Mouse (Mus musculus) heart, postnatal 0 days (tissue): Measurements from ENCODE around the gene Ier5l. TPM values are rescaled to one million over a fixed set of nuclear protein-coding genes. Genes with fewer than 3 reads are reported as not detected.
A peak's percentile ranks its signal among the peaks of the same experiment; 100 is the strongest.

Experiments
- ATAC-seq: fragments of 200-750 bp; cut with Nextera tagmentation; 2 replicates; pipeline ENCODE4 v1.8.0; 2017; ENCODE audit warnings: low read depth, moderate number of reproducible peaks, moderate library complexity; ENCODE audit not compliant: insufficient read depth
- DNase-seq: peaks from one replicate; pipeline ENCODE4 v3.0.0-alpha.2; 2016; ENCODE audit warnings: low spot score
- H3K27ac ChIP-seq: fragments of 300-500 bp; sonication (generic); 2 replicates; pipeline ENCODE4 v1.5.1; 2014; ENCODE audit warnings: low read depth, mild to moderate bottlenecking
- H3K27me3 ChIP-seq: fragments of 300-500 bp; sonication (generic); 2 replicates; pipeline ENCODE4 v1.6.1; 2014; ENCODE audit warnings: low read length, mixed read lengths; ENCODE audit not compliant: control insufficient read depth, insufficient read depth
- H3K36me3 ChIP-seq: fragments of 300-500 bp; sonication (generic); replicated peaks from 2 replicates; pipeline ENCODE4 v1.6.1; 2014; ENCODE audit warnings: low read length, mixed read lengths; ENCODE audit not compliant: control insufficient read depth, insufficient read depth
- H3K4me1 ChIP-seq: fragments of 300-500 bp; sonication (generic); 2 replicates; pipeline ENCODE4 v1.6.1; 2014; ENCODE audit warnings: antibody characterized with exemption; ENCODE audit not compliant: control insufficient read depth, insufficient read depth
- H3K4me2 ChIP-seq: fragments of 300-500 bp; sonication (generic); 2 replicates; pipeline ENCODE4 v1.6.1; 2014; ENCODE audit warnings: low read depth, mild to moderate bottlenecking, low read length, moderate library complexity
- H3K4me3 ChIP-seq: fragments of 300-500 bp; sonication (generic); 2 replicates; pipeline ENCODE4 v1.5.1; 2014; ENCODE audit warnings: low read depth, low read length
- H3K9ac ChIP-seq: fragments of 300-500 bp; sonication (generic); replicated peaks from 2 replicates; pipeline ENCODE4 v1.6.1; 2014; ENCODE audit warnings: low read depth, low read length, mixed read lengths
- H3K9me3 ChIP-seq: fragments of 300-500 bp; sonication (generic); replicated peaks from 2 replicates; pipeline ENCODE4 v1.6.1; 2016; ENCODE audit warnings: low read length; ENCODE audit not compliant: control insufficient read depth
- CTCF ChIP-seq: IDR thresholded peaks from 2 replicates; pipeline ENCODE4 v1.5.1; 2016; ENCODE audit warnings: antibody characterized with exemption, control low read depth, low read depth
- EP300 ChIP-seq: IDR thresholded peaks from 2 replicates; pipeline ENCODE4 v1.6.1; 2016; ENCODE audit warnings: antibody characterized with exemption, low read depth
- whole genome bisulfite sequencing: fragments of 180-500 bp; shearing (Covaris S2); extraction: QIAGEN DNeasy Blood & Tissue Kit; methylation state at CpG from one replicate; pipeline ENCODE4 v1.1.7; 2014; 5-methylcytosine and 5-hydroxymethylcytosine counted together
- polyA plus RNA-seq: library from polyadenylated mRNA; unstranded; fragments of >200 nt; fragmentation: Nextera tagmentation; extraction: Ambion mirVana; gene quantifications from 2 replicates; pipeline ENCODE4 v1.2.1, GENCODE M21; 2015
- total RNA-seq: library from RNA; depleted of rRNA; stranded (reverse); fragments of >200 nt; gene quantifications from 2 replicates; pipeline ENCODE4 v1.2.3, GENCODE M21; 2014; ENCODE audit warnings: low replicate concordance

The Ier5l gene
- total and polyA plus RNA-seq, 2 experiments from 2014 or later: 0.94 to 12.5 TPM

DNA sequence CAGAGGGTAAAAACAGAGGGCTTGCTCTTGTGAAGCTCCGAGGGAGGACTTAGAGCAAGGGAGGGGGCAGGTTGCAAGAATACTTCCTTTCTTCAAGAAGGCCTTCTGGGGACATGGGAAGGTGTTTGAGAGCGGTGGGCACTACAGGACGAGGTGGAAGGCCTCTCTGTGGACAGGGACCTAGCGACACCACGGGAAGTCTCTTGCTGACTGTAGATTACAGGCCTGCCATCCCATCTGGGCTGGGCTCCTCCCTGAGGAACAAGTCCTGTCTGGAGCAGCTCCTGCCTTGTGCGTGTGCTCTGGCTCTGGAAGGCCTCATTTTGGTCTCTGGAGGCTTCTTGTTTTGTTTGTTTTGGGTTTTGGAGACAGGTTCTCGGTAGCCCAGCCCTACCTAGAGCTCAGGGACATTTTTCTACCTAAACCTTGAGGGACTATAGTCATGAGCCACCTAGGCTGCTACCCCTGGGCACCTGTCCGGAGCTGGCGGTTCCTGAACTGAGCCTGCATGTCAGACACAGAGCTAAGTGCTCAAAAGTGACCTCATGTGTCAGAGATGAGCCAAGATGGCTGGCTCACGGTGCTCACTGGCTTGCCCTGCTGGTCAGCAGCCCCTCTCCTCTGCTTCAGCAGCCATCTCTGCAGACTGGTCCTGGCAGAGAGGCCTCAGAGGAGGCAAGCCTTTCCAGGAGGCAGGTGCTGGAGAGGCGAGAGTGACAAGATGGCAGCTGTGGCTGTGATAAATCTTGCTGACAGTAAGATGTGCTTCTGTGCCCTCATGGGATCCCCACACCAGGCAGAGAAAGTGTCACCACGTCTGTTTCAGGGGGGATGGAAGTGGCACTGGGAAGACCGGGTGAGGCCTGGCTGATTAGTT is 17.7 kb downstream of the Ier5l start:
- no peak overlapping the region for H3K4me3 ChIP-seq
- no peaks in the 10 kb centered on the region for H3K27me3 ChIP-seq
- ATAC-seq: peak; percentile 21; the same call in 1 of the 2 replicates
- H3K9me3 ChIP-seq: no peaks in the 10 kb centered on the region
- no peak overlapping the region for H3K4me2 ChIP-seq
- TF ChIP-seq CTCF: no peak
- H3K27ac ChIP-seq: peak overlapping the region; percentile 32; the same call in 1 of the 2 replicates
- WGBS: 49% methylated on average over 13 of the region's 13 CpGs
- DNase-seq: no peak
- peaks cover 16% of the 10 kb centered on the region for H3K4me1 ChIP-seq
- H3K9ac ChIP-seq: no peak overlapping the region
- H3K36me3 ChIP-seq: no peaks in the 10 kb centered on the region

DNA sequence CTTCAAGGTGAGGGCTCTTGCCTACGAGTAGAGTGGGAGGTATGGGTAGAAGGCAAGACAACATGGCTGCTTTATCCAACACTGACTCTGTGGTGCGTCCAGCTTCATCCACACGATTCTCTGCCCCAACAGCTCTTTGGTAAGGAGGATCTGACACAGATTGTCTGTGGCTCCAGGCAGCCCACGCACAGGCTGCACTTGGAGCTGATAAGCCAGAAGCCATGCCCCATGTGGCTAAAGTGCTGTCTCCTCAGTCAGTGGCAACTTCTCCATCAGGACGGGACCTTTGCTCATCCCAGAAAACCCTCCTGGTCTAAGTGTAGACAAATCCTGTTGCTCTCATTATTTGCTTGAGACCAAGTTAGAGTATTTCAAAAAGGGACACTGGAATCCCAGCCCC is 19.4 kb downstream of the Ier5l start:
- peaks cover 16% of the 10 kb centered on the region for H3K4me1 ChIP-seq
- no peaks in the 10 kb centered on the region for H3K27me3 ChIP-seq
- no peak for DNase-seq
- no peak for ATAC-seq
- H3K27ac ChIP-seq: no peak overlapping the region
- no peak overlapping the region for H3K4me2 ChIP-seq
- 65% methylated on average over 5 of the region's 5 CpGs for WGBS
- no peaks in the 10 kb centered on the region for H3K9me3 ChIP-seq
- peaks cover 11% of the 10 kb centered on the region for H3K36me3 ChIP-seq
- no peak overlapping the region for H3K9ac ChIP-seq
- H3K4me3 ChIP-seq: no peak overlapping the region
- TF ChIP-seq CTCF: no peak
- TF ChIP-seq EP300: no peak

DNA sequence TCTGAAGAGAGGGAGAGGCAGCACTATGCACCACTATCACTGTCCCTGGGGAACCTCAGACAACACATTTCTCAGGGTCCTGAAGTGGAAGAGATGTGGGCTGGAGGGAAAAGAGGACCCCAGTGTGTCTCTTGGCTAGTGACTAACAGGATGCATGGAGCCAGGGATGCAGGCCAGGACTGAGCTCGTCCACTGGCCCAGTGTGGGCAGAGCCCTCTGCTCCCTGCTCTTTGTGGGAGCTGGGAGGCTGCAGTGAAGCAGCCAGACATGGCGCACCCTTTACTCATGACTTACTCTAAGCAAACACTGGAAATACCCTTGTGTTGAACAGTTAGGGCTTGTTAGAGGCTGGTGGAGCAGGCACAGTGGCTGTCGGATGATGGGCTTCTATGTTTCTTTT is 20.4 kb downstream of the Ier5l start:
- no peak overlapping the region for H3K4me3 ChIP-seq
- peak overlapping the region; percentile 15 for H3K27ac ChIP-seq
- H3K36me3 ChIP-seq: peaks cover 19% of the 10 kb centered on the region
- H3K4me2 ChIP-seq: no peak overlapping the region
- no peaks in the 10 kb centered on the region for H3K9me3 ChIP-seq
- ATAC-seq (no peak), DNase-seq (no peak)
- 86% methylated on average over 3 of the region's 3 CpGs for WGBS
- no peaks in the 10 kb centered on the region for H3K27me3 ChIP-seq
- H3K9ac ChIP-seq: no peak overlapping the region
- TF ChIP-seq EP300: no peak
- TF ChIP-seq CTCF: no peak
- H3K4me1 ChIP-seq: peaks cover 16% of the 10 kb centered on the region

DNA sequence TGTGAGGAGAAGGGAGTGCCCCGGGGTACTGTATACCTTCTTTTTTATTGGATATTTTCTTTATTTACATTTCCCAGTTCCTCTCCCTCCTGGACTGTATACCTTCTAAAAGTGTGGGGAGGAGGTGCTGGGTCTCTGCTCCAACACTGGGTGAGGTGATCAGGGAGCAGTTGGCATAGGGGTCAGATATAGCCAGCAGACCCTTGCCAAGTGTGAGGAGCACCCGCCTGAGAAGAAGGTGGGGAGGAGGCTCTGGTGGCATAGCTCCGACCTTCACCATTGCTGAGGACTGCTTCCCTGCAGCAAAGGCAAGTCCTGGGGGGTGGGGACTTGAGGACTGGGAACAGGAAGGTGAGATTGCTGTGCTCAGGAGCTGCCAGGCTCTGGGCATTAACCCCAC is 22.5 kb downstream of the Ier5l start:
- DNase-seq: no peak
- Histone ChIP-seq H3K36me3 (peaks cover 27% of the 10 kb centered on the region), H3K4me3 (no peak overlapping the region), H3K27ac (no peak overlapping the region), H3K9me3 (no peaks in the 10 kb centered on the region), H3K4me1 (peaks cover 15% of the 10 kb centered on the region), H3K9ac (no peak overlapping the region), H3K27me3 (no peaks in the 10 kb centered on the region), H3K4me2 (no peak overlapping the region)
- TF ChIP-seq CTCF (no peak), EP300 (no peak)
- ATAC-seq: no peak
- 87% methylated on average over 3 of the region's 3 CpGs for WGBS

DNA sequence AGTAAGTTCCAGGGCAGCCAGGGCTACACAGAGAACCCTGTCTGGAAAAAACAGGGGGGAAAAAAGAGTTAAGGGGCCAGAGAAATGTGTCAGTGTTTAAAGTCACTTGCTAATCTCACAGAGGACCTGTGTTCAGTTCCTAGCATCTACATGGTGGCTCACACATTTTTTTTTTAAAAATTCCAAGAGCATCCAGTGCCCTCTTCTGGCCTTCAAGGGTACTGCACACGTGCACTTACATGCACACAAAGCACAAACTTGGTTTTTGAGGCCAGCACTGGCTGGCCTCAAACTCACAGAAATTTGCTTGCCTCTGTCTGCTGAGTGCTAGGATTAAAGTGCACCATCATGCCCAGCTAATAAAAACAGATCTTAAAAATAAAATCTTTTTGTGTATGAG is 23.5 kb downstream of the Ier5l start:
- ATAC-seq (no peak), DNase-seq (no peak)
- Histone ChIP-seq H3K4me1 (peaks cover 11% of the 10 kb centered on the region), H3K27ac (no peak overlapping the region), H3K4me3 (no peak overlapping the region), H3K4me2 (no peak overlapping the region), H3K9me3 (no peaks in the 10 kb centered on the region), H3K36me3 (peaks cover 34% of the 10 kb centered on the region), H3K9ac (no peak overlapping the region), H3K27me3 (no peaks in the 10 kb centered on the region)
- TF ChIP-seq EP300: no peak
- TF ChIP-seq CTCF: peak; percentile 30
- WGBS: 80% methylated on average over 1 of the region's 1 CpGs

DNA sequence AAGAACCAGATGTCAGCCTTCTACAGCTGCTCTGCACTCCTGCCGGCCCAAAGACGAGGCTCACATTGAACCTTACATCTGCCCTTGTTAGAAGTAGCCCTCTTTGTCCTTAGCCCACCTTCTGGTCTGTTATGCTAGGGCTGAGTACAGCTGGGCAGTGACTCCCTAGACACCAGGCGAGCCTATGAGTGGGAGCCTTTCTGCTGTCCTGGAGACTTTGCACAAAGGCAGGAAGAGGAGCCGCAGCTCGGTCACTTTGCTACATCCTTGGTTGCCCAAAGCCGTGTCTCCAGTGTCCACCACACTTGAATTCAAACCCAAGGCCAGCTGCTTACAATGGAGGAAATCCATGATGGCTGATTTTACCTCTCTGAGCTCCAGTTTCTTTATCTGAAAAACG is 25.6 kb downstream of the Ier5l start:
- no peak for ATAC-seq
- Histone ChIP-seq H3K27me3 (no peaks in the 10 kb centered on the region), H3K9me3 (no peaks in the 10 kb centered on the region), H3K36me3 (peaks cover 44% of the 10 kb centered on the region), H3K27ac (peak overlapping the region; percentile 74), H3K4me2 (no peak overlapping the region), H3K4me3 (no peak overlapping the region), H3K4me1 (peaks cover 32% of the 10 kb centered on the region), H3K9ac (no peak overlapping the region)
- TF ChIP-seq CTCF (no peak), EP300 (no peak)
- 72% methylated on average over 7 of the region's 7 CpGs for WGBS
- no peak for DNase-seq
